Mouse (Mus musculus): ENCODE data around the gene Krt33a.

- TF ChIP-seq CTCF (IDR thresholded peaks at IDR 0.05; ENCODE audit: extremely low read depth, insufficient read depth, low read length) (no peak), POLR2A (IDR thresholded peaks at IDR 0.05; ENCODE audit: extremely low read depth, insufficient read depth, low read length) (no peak)
Observed at GRCm38 (mm10) chr11:99982731-99983130, 33.3 kb downstream of the Krt33a start.

All from cortical plate, adult 2 months (tissue).